Mouse (Mus musculus) G1E (cell line): ENCODE measurements around the gene Runx3. TPM values are rescaled to one million over a fixed set of nuclear protein-coding genes. Genes with fewer than 3 reads are reported as not detected.

Experiments used
- ATAC-seq: 2 replicates; pipeline ENCODE4 v1.8.0; 2016; ENCODE audit warnings: mild to moderate bottlenecking; ENCODE audit not compliant: insufficient number of reproducible peaks, poor library complexity, low FRiP score, severe bottlenecking; ENCODE audit errors: extremely low read depth
- DNase-seq: peaks from one replicate; pipeline ENCODE4 v3.0.0; 2012; ENCODE audit warnings: low spot score
- H3K27me3 ChIP-seq: 2 replicates; pipeline ENCODE4 v1.6.1; 2012; ENCODE audit warnings: mild to moderate bottlenecking, low read length, inconsistent platforms; ENCODE audit not compliant: insufficient read depth
- H3K36me3 ChIP-seq: replicated peaks from 2 replicates; pipeline ENCODE3; 2012; ENCODE audit warnings: mild to moderate bottlenecking, inconsistent platforms
- H3K4me1 ChIP-seq: 2 replicates; pipeline ENCODE4 v1.6.1; 2012; ENCODE audit warnings: low read depth, low read length, inconsistent platforms, mixed read lengths; ENCODE audit not compliant: insufficient read depth
- H3K4me3 ChIP-seq: 2 replicates; pipeline ENCODE4 v1.5.1; 2012; ENCODE audit warnings: low read depth, mild to moderate bottlenecking, inconsistent platforms, low read length, moderate library complexity, mixed read lengths
- H3K9me3 ChIP-seq: replicated peaks from 2 replicates; pipeline ENCODE4 v1.6.1; 2012; ENCODE audit warnings: inconsistent platforms
- CTCF ChIP-seq: IDR thresholded peaks from 2 replicates; pipeline ENCODE4 v1.5.1; 2012; ENCODE audit warnings: low read depth, low read length, inconsistent platforms, mixed read lengths
- GATA1 ChIP-seq: IDR thresholded peaks from 2 replicates; pipeline ENCODE4 v1.6.1; 2012; ENCODE audit warnings: borderline replicate concordance, low read length, inconsistent platforms, mixed read lengths
- GATA2 ChIP-seq: IDR thresholded peaks from 2 replicates; pipeline ENCODE4 v1.6.1; 2012; ENCODE audit warnings: low read depth, low read length, inconsistent platforms, borderline replicate concordance
- POLR2AphosphoS5 ChIP-seq: IDR thresholded peaks from 2 replicates; pipeline ENCODE4 v1.6.1; 2012; ENCODE audit warnings: low read depth, low read length, inconsistent platforms; ENCODE audit not compliant: insufficient replicate concordance
- TAL1 ChIP-seq: conservative IDR thresholded peaks from 2 replicates; pipeline ENCODE4 v1.6.1; 2012; ENCODE audit warnings: low read depth, low read length, inconsistent platforms, mixed read lengths
- polyA plus RNA-seq: library from polyadenylated mRNA; stranded (reverse); fragments of >175 nt; gene quantifications from 2 replicates; pipeline ENCODE4 v1.2.3, GENCODE M21; 2012
- total RNA-seq, 2 experiments: library from RNA; stranded (forward) in 1 of 2; stranded (reverse) in 1 of 2; fragments of 200-1000 nt in 1 of 2; fragments of >200 nt in 1 of 2; fragmentation: Nextera tagmentation in 1 of 2; gene quantifications; 2 replicates each; pipeline ENCODE4 v1.2.3; 2014 to 2017

Gene Runx3
- total and polyA plus RNA-seq, 3 experiments: 0.05 to 0.55 TPM; not detected in 1

GRCm38 (mm10) chr4:135166413-135167225, 46.2 kb downstream of the Runx3 start:
- H3K4me3 ChIP-seq: no peak overlapping the region
- no peak for ATAC-seq
- DNase-seq: no peak
- TF ChIP-seq GATA2: no peak
- TF ChIP-seq POLR2AphosphoS5: no peak
- peaks cover 5% of the 10 kb centered on the region; the same call in 1 of the 2 replicates for H3K9me3 ChIP-seq
- no peaks in the 10 kb centered on the region for H3K36me3 ChIP-seq
- H3K4me1 ChIP-seq: peaks cover 12% of the 10 kb centered on the region
- peaks cover 73% of the 10 kb centered on the region for H3K27me3 ChIP-seq

GRCm38 (mm10) chr4:135167816-135168527, 47.5 kb downstream of the Runx3 start:
- Histone ChIP-seq H3K27me3 (peaks cover 86% of the 10 kb centered on the region), H3K9me3 (peaks cover 5% of the 10 kb centered on the region; the same call in 1 of the 2 replicates), H3K4me3 (no peak overlapping the region), H3K36me3 (no peaks in the 10 kb centered on the region), H3K4me1 (peaks cover 12% of the 10 kb centered on the region)
- DNase-seq (no peak), ATAC-seq (no peak)
- TF ChIP-seq TAL1 (no peak), CTCF (no peak), GATA1 (no peak)

- DNase-seq: no peak
- ATAC-seq: no peak
- peaks cover 12% of the 10 kb centered on the region for H3K4me1 ChIP-seq
- peaks cover 91% of the 10 kb centered on the region for H3K27me3 ChIP-seq
- no peaks in the 10 kb centered on the region for H3K36me3 ChIP-seq
- TF ChIP-seq CTCF: no peak
- TF ChIP-seq GATA2: no peak
- TF ChIP-seq TAL1: no peak
- no peak for TF ChIP-seq POLR2AphosphoS5
- H3K9me3 ChIP-seq: peaks cover 5% of the 10 kb centered on the region; the same call in 1 of the 2 replicates
- H3K4me3 ChIP-seq: no peak overlapping the region
Measured at GRCm38 (mm10) chr4:135169096-135169495, 48.6 kb downstream of the Runx3 start.

DNA sequence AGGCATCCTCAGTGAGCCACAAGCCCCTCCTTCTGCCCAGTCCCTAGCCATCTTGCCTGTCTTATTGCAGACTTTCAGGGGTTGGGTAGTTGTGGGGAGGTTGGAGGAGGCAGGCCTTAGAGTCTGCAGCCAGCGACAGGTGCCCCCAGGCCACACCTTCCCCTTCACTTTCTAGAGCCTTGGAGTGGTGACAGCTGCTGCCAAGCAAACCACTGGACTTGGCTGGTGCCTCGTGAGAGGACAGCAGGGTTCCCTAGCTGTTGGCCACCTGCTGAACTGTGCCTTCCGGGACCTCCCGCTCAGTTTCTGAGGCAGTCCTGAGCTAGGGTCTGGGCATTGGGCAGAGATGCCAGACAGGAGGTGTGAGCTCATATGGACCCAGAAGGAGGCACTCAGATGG, 49.0 kb downstream of the Runx3 start:
- ATAC-seq (no peak), DNase-seq (no peak)
- Histone ChIP-seq H3K4me3 (no peak overlapping the region), H3K27me3 (peaks cover 89% of the 10 kb centered on the region), H3K4me1 (peaks cover 12% of the 10 kb centered on the region), H3K36me3 (no peaks in the 10 kb centered on the region), H3K9me3 (peaks cover 5% of the 10 kb centered on the region; the same call in 1 of the 2 replicates)
- no peak for TF ChIP-seq POLR2AphosphoS5
- no peak for TF ChIP-seq CTCF
- no peak for TF ChIP-seq TAL1
- TF ChIP-seq GATA2: no peak
- no peak for TF ChIP-seq GATA1

GRCm38 (mm10) chr4:135171304-135171875, 50.9 kb downstream of the Runx3 start:
- no peak for TF ChIP-seq GATA2
- H3K27me3 ChIP-seq: peaks cover 78% of the 10 kb centered on the region
- ATAC-seq (no peak), DNase-seq (no peak)
- H3K4me1 ChIP-seq: peaks cover 12% of the 10 kb centered on the region
- H3K36me3 ChIP-seq: no peaks in the 10 kb centered on the region
- H3K4me3 ChIP-seq: no peak overlapping the region
- no peaks in the 10 kb centered on the region for H3K9me3 ChIP-seq

DNA sequence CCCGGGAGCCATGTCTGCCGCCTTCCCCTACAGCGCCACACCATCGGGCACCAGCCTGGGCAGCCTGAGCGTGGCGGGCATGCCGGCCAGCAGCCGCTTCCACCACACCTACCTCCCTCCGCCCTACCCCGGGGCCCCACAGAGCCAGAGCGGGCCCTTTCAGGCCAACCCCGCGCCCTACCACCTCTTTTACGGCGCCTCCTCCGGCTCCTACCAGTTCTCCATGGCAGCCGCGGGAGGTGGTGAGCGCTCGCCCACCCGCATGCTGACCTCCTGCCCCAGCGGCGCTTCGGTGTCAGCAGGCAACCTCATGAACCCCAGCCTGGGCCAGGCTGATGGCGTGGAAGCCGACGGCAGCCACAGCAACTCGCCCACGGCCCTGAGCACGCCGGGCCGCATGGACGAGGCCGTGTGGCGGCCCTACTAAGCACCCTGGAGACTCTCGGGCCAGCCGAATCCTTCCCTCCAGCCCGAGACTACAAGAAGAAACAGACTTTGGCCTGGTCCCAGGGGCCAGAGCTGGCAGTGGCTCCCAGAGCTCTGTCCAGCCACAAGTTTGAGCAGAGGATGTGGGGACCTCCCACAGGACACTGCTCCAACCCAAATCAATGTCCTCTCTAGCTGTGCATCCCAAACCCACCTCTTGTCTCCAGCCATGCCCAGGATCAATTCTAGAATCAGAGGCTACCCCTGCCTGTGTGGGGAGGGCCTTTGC, 55.1 kb downstream of the Runx3 start:
- no peaks in the 10 kb centered on the region for H3K4me1 ChIP-seq
- no peaks in the 10 kb centered on the region for H3K36me3 ChIP-seq
- DNase-seq (no peak), ATAC-seq (no peak)
- no peaks in the 10 kb centered on the region for H3K9me3 ChIP-seq
- H3K4me3 ChIP-seq: no peak overlapping the region
- H3K27me3 ChIP-seq: peaks cover 55% of the 10 kb centered on the region
- TF ChIP-seq POLR2AphosphoS5: no peak
- no peak for TF ChIP-seq GATA1
- no peak for TF ChIP-seq GATA2
- no peak for TF ChIP-seq CTCF
- no peak for TF ChIP-seq TAL1
